ENCODE assay signal across 9 mouse cellular contexts in the genomic region with DNA sequence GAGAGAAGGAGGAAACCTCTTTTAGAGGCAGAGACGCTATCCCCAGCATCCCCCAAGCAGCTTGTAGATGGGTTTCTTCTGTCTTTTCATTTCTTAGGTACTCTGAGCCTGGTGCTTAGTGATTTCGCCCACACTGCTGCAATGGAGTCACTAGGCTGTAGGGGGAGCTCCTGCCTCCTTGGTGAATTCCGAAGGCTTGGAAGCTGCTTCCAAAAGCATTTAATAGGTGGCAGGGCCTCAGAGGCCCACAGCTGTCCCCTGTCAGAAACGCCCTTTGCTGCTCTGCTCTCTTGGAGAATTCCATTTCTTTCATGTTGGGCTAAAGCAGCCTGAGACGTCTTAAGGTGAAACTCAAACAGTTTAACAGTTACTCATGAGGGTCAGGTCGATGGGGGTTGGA.
DNase-seq lines count a peak whose midpoint lies in the region; ATAC-seq and TF ChIP-seq lines count a peak whose summit lies in the region.
"Had no signal": no experiment of that assay in that cellular context is flagged by ENCODE, and none has a peak within 500 bp of the region (broad histone marks: within the 10 kb centered on the region; RNA-seq: fewer than 3 reads in every experiment).

No protein-coding gene starts in this region.

- 18% methylated on average over 6 of the region's 6 CpGs for WGBS in forebrain, embryonic 12.5 days
- WGBS in heart, postnatal 0 days, result 22% methylated on average over 6 of the region's 6 CpGs
- WGBS in lung, embryonic 15.5 days, result 10% methylated on average over 6 of the region's 6 CpGs
- 27% methylated on average over 6 of the region's 6 CpGs for WGBS in thymus, adult 2 months

- TF ChIP-seq EP300 in heart, postnatal 0 days (IDR thresholded peaks at IDR 0.05; ENCODE audit: low read depth), result no peak

- H3K9ac ChIP-seq in forebrain, embryonic 12.5 days, result no peak overlapping the region
- H3K9ac ChIP-seq in heart, postnatal 0 days (replicated peaks; ENCODE audit: low read depth, low read length), result no peak overlapping the region
- no peak overlapping the region for H3K9ac ChIP-seq in lung, embryonic 15.5 days

- no peaks in the 10 kb centered on the region for H3K9me3 ChIP-seq in forebrain, embryonic 12.5 days
- H3K9me3 ChIP-seq in heart, postnatal 0 days (replicated peaks; ENCODE audit: control insufficient read depth, low read length), result no peaks in the 10 kb centered on the region
- no peaks in the 10 kb centered on the region for H3K9me3 ChIP-seq in lung, embryonic 15.5 days

- peak; percentile 80 for DNase-seq in ES-CJ7 (ENCODE audit: low read depth, low spot score)
- DNase-seq in adrenal gland, postnatal 4 days (ENCODE audit: low spot score in 2 of 2), result peak; percentile 27 to 43
- peak; percentile 72 for DNase-seq in heart, postnatal 0 days (ENCODE audit: low spot score)
- DNase-seq in layer of hippocampus, adult 2 months (ENCODE audit: low spot score in 2 of 2), result peak; percentile 57 to 80
- DNase-seq in retina, postnatal 7 days (ENCODE audit: low read depth, low spot score), result peak; percentile 53
- DNase-seq in thymus, adult 2 months, result no peak

- peaks cover 4% of the 10 kb centered on the region; the same call in 1 of the 2 replicates for H3K4me1 ChIP-seq in forebrain, embryonic 12.5 days
- H3K4me1 ChIP-seq in heart, postnatal 0 days (ENCODE audit: control insufficient read depth, insufficient read depth), result no peaks in the 10 kb centered on the region
- H3K4me1 ChIP-seq in lung, embryonic 15.5 days, result peaks cover 7% of the 10 kb centered on the region; the same call in 1 of the 2 replicates
- no peaks in the 10 kb centered on the region for H3K4me1 ChIP-seq in thymus, adult 2 months (replicated peaks; ENCODE audit: control insufficient read depth, insufficient read depth, low read length)

- TF ChIP-seq CTCF in heart, postnatal 0 days (IDR thresholded peaks at IDR 0.05; ENCODE audit: low read depth), result peak; percentile 90
- TF ChIP-seq CTCF in layer of hippocampus, adult 2 months (conservative IDR thresholded peaks at IDR 0.05), result peak; percentile 88
- no peak for TF ChIP-seq CTCF in thymus, adult 2 months (IDR thresholded peaks at IDR 0.05; ENCODE audit: borderline replicate concordance, control insufficient read depth, extremely low read depth, insufficient read depth, low read length, poor library complexity)

- H3K27ac ChIP-seq in forebrain, embryonic 12.5 days, result no peak overlapping the region
- H3K27ac ChIP-seq in heart, postnatal 0 days (ENCODE audit: low read depth), result no peak overlapping the region
- no peak overlapping the region for H3K27ac ChIP-seq in layer of hippocampus, adult 2 months
- H3K27ac ChIP-seq in lung, embryonic 15.5 days, result no peak overlapping the region
- no peak overlapping the region for H3K27ac ChIP-seq in thymus, adult 2 months (ENCODE audit: control insufficient read depth, insufficient read depth, low read length)

- H3K36me3 ChIP-seq in forebrain, embryonic 12.5 days (replicated peaks), result no peaks in the 10 kb centered on the region
- no peaks in the 10 kb centered on the region for H3K36me3 ChIP-seq in heart, postnatal 0 days (replicated peaks; ENCODE audit: control insufficient read depth, insufficient read depth, low read length)
- no peaks in the 10 kb centered on the region for H3K36me3 ChIP-seq in lung, embryonic 15.5 days
- H3K36me3 ChIP-seq in thymus, adult 2 months (ENCODE audit: control insufficient read depth, insufficient read depth, low read length), result no peaks in the 10 kb centered on the region

- TF ChIP-seq POLR2A in thymus, adult 2 months (IDR thresholded peaks at IDR 0.05; ENCODE audit: control insufficient read depth, extremely low read depth, insufficient read depth, low read length, poor library complexity), result no peak

- H3K4me2 ChIP-seq in forebrain, embryonic 12.5 days, result 0 out of 2 replicates have a peak overlapping the region, but pooled peaks have one; percentile 8
- peak overlapping the region; percentile 19; the same call in 1 of the 2 replicates for H3K4me2 ChIP-seq in heart, postnatal 0 days (ENCODE audit: low read depth, low read length)
- peak overlapping the region; percentile 42 for H3K4me2 ChIP-seq in lung, embryonic 15.5 days

- peaks cover 14% of the 10 kb centered on the region; the same call in 1 of the 2 replicates for H3K27me3 ChIP-seq in forebrain, embryonic 12.5 days
- no peaks in the 10 kb centered on the region for H3K27me3 ChIP-seq in heart, postnatal 0 days (ENCODE audit: control insufficient read depth, insufficient read depth, low read length)
- H3K27me3 ChIP-seq in lung, embryonic 15.5 days, result no peaks in the 10 kb centered on the region
- H3K27me3 ChIP-seq in thymus, adult 2 months (ENCODE audit: control insufficient read depth, insufficient read depth, low read length), result no peaks in the 10 kb centered on the region

- no peak overlapping the region for H3K4me3 ChIP-seq in forebrain, embryonic 12.5 days (replicated peaks)
- no peak overlapping the region for H3K4me3 ChIP-seq in heart, postnatal 0 days (ENCODE audit: low read depth, low read length)
- no peak overlapping the region for H3K4me3 ChIP-seq in layer of hippocampus, adult 2 months
- no peak overlapping the region for H3K4me3 ChIP-seq in lung, embryonic 15.5 days
- H3K4me3 ChIP-seq in thymus, adult 2 months (ENCODE audit: control insufficient read depth, insufficient read depth, low read length), result no peak overlapping the region
- H3K4me3 ChIP-seq: erythroblast, embryonic 14.5 days had no signal

- peak; percentile 46; the same call in 1 of the 2 replicates for ATAC-seq in forebrain, embryonic 12.5 days (ENCODE audit: low FRiP score)
- 0 out of 2 replicates have a peak, but pooled peaks have one; percentile 66 for ATAC-seq in heart, postnatal 0 days (ENCODE audit: insufficient read depth, low read depth)
- ATAC-seq in lung, embryonic 15.5 days (ENCODE audit: borderline replicate concordance, extremely low read depth, low FRiP score, low TSS enrichment), result peak; percentile 81; the same call in 1 of the 2 replicates
